Mouse (Mus musculus) testis, adult 2 months (tissue): ENCODE results near the gene Tenm4. TPM values are rescaled to one million over a fixed set of nuclear protein-coding genes. Genes with fewer than 3 reads are reported as not detected.

Source experiments
- H3K27ac ChIP-seq: fragments of 200-500 bp; 2 replicates; pipeline ENCODE4 v1.5.1; 2012; ENCODE audit warnings: low read depth, low read length; ENCODE audit not compliant: control insufficient read depth, insufficient read depth
- H3K27me3 ChIP-seq: fragments of 200-500 bp; 2 replicates; pipeline ENCODE4 v1.6.1; 2012; ENCODE audit warnings: mild to moderate bottlenecking, low read length, moderate library complexity; ENCODE audit not compliant: control insufficient read depth, insufficient read depth
- H3K36me3 ChIP-seq: fragments of 200-500 bp; 2 replicates; pipeline ENCODE4 v1.6.1; 2012; ENCODE audit warnings: mild to moderate bottlenecking, low read length; ENCODE audit not compliant: control insufficient read depth, insufficient read depth
- H3K4me1 ChIP-seq: fragments of 200-500 bp; 2 replicates; pipeline ENCODE4 v1.6.1; 2012; ENCODE audit warnings: low read length; ENCODE audit not compliant: control insufficient read depth, insufficient read depth
- H3K4me3 ChIP-seq: fragments of 200-500 bp; 2 replicates; pipeline ENCODE4 v1.5.1; 2012; ENCODE audit warnings: low read depth, mild to moderate bottlenecking, low read length, moderate library complexity, mixed read lengths; ENCODE audit not compliant: control insufficient read depth
- CTCF ChIP-seq: fragments of 200-500 bp; IDR thresholded peaks from 2 replicates; pipeline ENCODE4 v1.5.1; 2012; ENCODE audit warnings: low read depth, mild to moderate bottlenecking, inconsistent platforms, low read length, moderate library complexity; ENCODE audit not compliant: control insufficient read depth, insufficient read depth, insufficient replicate concordance
- POLR2A ChIP-seq: fragments of 200-500 bp; IDR thresholded peaks from 2 replicates; pipeline ENCODE4 v1.6.1; 2012; ENCODE audit warnings: low read depth, mild to moderate bottlenecking, inconsistent platforms, low read length, moderate library complexity; ENCODE audit not compliant: control insufficient read depth
- polyA plus RNA-seq: library from polyadenylated mRNA; depleted of rRNA; stranded (reverse); fragments of >200 nt; gene quantifications from 2 replicates; pipeline ENCODE4 v1.2.3, GENCODE M21; 2012

Gene Tenm4
- polyA plus RNA-seq, 1 experiment = 2.3 TPM

DNA sequence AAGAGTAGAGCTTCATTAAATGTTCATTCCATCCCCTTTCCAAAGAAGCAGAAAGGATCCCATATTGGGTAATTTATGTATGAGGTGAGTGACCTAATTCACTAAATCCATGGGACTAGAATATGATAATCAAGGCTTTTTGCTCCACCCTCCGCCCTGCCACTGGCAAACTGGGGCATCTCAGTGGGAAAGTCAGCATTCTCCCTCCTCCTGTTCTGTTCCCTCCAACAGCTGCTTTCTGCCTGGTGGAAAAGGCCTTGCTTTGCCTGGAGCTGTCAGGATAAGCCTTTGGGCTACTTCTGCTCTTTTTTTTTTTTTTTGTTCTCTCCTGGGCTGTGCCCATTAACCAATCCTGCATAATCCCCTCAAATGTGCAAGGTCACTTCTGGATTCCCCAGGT, 51.5 kb downstream of the Tenm4 start:
- H3K4me3 ChIP-seq = no peak overlapping the region
- no peaks in the 10 kb centered on the region for H3K27me3 ChIP-seq
- TF ChIP-seq CTCF (no peak), POLR2A (no peak)
- H3K36me3 ChIP-seq = no peaks in the 10 kb centered on the region
- H3K27ac ChIP-seq = no peak overlapping the region
- H3K4me1 ChIP-seq = no peaks in the 10 kb centered on the region

DNA sequence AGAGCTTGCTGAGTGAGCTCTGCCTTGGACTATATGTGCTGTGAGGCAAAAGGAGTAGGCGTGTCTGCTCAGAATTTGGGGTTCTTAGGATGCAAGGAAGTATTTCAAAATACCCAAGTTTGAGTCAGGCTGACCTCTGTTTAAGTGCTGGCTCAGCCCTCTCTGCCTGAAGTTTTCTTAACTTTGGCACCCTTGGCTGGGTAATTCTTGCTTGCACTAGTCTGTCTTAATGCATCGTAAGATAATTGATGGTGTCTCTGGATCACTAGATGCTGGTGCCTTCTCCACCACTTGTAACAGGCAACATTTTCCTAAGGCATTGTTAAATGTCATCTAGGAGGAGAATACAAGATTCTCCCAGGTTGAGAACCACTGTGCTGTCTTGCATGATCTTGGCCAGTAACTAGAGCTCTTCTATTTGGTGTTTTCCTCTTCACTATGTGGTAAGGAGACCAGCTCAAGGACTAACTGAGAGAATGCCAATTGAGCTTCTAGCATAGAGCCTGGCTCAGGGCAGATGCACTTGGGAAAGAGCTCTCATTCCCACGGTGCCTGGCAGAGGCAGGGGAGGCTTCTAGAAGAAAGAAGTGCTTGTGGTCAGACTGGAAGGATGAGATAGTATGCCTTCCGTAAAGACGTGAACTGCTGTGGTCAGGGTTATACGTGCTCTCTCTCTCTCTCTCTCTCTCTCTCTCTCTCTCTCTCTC, 57.7 kb downstream of the Tenm4 start:
- Histone ChIP-seq H3K4me1 (no peaks in the 10 kb centered on the region; the same call in 1 of the 2 replicates), H3K27me3 (no peaks in the 10 kb centered on the region), H3K36me3 (no peaks in the 10 kb centered on the region), H3K4me3 (no peak overlapping the region), H3K27ac (no peak overlapping the region)
- no peak for TF ChIP-seq CTCF

DNA sequence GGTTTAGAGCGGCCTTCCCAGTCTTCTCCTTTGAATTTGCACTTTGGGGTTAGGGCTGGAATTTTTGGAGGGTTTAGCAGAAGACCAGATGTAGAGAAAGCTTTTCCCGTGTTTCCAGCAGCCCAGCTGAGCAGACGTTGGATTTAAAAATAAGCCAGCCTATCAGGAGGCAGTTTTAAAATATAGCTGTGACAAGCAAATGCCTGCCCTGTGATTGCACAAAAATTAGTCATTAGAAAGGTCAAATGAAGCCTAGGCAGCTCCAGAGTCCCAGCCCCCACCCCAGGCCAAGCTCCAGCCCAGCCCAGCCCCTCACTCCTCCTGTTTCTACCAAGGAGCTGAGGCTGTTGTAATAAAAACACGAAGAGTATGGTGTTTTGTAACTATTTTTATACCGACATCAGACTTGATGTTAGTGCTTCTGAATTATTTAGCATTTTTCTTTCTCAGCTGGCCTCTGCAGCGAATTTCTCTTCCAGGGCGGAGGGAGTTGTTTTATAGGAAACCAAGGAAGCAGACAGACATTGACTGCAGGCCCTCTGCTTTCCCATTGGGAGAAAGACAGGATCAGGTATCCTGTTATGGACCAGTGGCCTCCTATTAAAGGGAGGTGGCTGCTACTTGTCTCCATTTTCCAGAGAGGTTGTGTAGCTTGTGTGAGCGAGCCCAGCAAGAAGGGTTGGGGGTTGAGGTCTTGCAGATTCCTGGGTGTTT, 59.1 kb downstream of the Tenm4 start:
- H3K4me1 ChIP-seq = no peaks in the 10 kb centered on the region; the same call in 1 of the 2 replicates
- H3K4me3 ChIP-seq = no peak overlapping the region
- no peak for TF ChIP-seq POLR2A
- no peak for TF ChIP-seq CTCF
- no peaks in the 10 kb centered on the region for H3K27me3 ChIP-seq
- H3K36me3 ChIP-seq = no peaks in the 10 kb centered on the region
- no peak overlapping the region for H3K27ac ChIP-seq

DNA sequence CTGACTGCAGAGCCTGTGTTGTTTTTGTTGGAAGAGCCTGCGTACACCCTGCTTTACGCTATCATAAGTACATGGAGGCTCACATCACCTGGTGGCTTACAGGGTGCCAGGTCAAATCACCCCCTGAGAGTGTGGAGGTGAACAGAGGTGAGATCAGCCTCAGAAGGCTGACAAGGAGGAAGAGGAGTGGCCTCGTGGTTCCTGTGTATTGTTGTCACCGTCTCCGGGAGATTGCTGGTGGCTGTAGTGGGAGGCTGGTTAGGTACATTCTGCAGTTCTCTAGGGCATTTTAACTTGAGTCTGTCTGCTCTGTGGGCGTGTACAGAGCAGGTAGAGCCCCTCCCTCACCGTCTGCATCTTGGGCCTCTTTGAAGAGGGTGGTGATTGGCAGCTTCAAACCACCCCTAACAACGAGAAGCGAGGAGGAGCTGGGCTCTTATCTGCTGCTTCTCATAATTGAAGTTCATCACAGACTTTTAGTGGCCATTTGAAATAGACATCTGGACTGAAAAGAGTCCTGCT, 59.7 kb downstream of the Tenm4 start:
- Histone ChIP-seq H3K4me1 (no peaks in the 10 kb centered on the region; the same call in 1 of the 2 replicates), H3K4me3 (no peak overlapping the region), H3K36me3 (no peaks in the 10 kb centered on the region), H3K27ac (no peak overlapping the region), H3K27me3 (no peaks in the 10 kb centered on the region)
- TF ChIP-seq POLR2A (no peak), CTCF (no peak)

DNA sequence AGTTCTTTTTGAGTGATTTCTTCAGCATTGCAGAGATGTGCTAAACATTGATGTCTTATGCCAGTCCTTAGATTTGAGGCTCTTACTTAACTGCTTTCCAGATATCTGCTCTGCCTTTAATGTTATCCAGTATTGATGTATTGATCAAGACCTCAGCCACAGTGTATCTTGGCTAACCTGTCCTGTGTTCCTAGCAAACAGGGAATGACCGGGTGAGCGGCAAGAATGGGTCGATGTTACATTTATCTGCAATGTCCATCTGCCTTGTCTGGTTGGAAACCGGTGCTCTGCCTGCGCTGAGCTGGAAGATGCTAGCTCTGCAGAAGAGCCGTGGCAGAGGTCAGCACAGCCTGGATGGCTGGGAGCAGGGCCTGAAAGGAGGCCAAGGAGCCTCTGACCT, 64.8 kb downstream of the Tenm4 start:
- TF ChIP-seq CTCF = no peak
- Histone ChIP-seq H3K27ac (no peak overlapping the region), H3K27me3 (no peaks in the 10 kb centered on the region), H3K4me1 (no peaks in the 10 kb centered on the region), H3K36me3 (no peaks in the 10 kb centered on the region), H3K4me3 (no peak overlapping the region)

DNA sequence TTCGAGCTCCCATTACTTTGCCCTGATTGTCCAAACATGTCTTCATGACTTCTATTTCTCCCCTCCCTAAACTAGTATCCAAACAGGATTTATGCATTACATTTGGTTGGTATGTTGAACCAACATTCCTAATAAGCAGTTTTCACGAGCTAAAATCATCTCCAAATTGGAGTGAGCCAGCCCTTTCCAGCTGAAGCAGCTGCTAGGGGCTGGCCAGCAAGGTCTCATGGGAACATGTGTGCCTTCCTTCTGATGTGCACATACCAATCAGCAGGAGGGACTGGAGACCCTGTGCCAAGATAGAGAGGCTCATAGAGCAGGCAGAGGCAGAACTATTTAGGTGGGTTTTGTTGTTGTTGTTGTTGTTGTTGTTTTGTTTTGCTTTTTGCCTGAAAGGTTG, 69.6 kb downstream of the Tenm4 start:
- Histone ChIP-seq H3K4me3 (no peak overlapping the region), H3K4me1 (no peaks in the 10 kb centered on the region), H3K27me3 (no peaks in the 10 kb centered on the region), H3K27ac (no peak overlapping the region), H3K36me3 (no peaks in the 10 kb centered on the region)
- no peak for TF ChIP-seq CTCF
- TF ChIP-seq POLR2A = no peak

DNA sequence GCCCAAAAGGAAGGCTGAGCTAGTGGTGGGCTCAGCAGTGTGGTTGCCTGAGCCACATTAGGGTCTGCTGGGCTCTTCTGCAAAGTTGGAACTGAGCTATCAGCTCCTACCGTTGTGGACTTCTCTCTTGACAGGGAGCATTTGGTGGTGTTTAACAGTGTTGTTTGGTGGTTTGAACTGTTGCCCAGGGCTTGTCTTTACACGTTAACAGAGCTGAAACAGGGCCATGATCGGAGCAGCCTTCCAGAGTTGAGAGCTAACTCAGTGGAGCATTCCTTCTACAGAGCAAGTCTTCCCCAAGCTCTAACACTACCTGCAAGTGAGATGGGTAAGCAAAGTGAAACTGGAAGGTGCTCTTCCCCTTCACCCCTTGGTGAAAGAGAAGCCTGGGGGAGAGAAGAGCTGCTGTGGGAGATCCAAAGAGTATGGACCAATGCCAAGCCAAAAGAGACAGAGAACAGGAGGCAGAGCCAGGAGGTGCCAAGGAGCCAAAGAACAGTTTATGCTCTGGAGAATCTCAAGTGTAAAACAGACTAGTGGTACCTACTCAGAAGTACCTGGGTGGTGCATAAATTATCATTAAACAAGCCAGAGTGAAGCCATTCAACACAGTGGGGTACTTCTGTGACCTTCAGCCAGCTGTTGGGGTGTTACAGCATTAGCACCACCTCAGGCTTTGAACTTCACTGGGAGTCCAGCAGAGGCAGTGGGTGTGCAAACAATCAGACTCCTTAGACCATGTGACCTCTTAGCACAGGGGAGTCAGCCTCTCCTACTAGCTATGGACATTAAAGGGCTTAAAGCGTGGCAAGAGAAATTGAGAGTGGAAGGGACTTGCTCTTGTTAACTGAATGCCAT, 71.5 kb downstream of the Tenm4 start:
- TF ChIP-seq POLR2A (no peak), CTCF (no peak)
- no peaks in the 10 kb centered on the region for H3K27me3 ChIP-seq
- H3K27ac ChIP-seq = no peak overlapping the region

More for the DNA sequence above, 71.5 kb downstream of the Tenm4 start:
- Histone ChIP-seq H3K36me3 (no peaks in the 10 kb centered on the region), H3K4me3 (no peak overlapping the region), H3K4me1 (no peaks in the 10 kb centered on the region)
